Mouse (Mus musculus) midbrain, embryonic 14.5 days (tissue): Measurements from ENCODE around the gene Samd5. TPM values are rescaled to one million over a fixed set of nuclear protein-coding genes. Genes with fewer than 3 reads are reported as not detected.

Experiments used
- ATAC-seq: fragments of 200-750 bp; cut with Nextera tagmentation; 2 replicates; pipeline ENCODE4 v1.8.0; 2017; ENCODE audit warnings: moderate number of reproducible peaks, moderate library complexity; ENCODE audit not compliant: low FRiP score, low TSS enrichment
- DNase-seq: peaks from one replicate; pipeline ENCODE4 v3.0.0-alpha.2; 2015
- H3K27ac ChIP-seq: fragments of 300-500 bp; sonication (generic); replicated peaks from 2 replicates; pipeline ENCODE4 v1.5.1; 2014; ENCODE audit warnings: mild to moderate bottlenecking, low read depth, low read length, moderate library complexity
- H3K27me3 ChIP-seq: fragments of 300-500 bp; sonication (generic); 2 replicates; pipeline ENCODE4 v1.6.1; 2014; ENCODE audit warnings: low read length, control low read depth, mixed read lengths; ENCODE audit not compliant: control insufficient read depth, insufficient read depth
- H3K36me3 ChIP-seq: fragments of 300-500 bp; sonication (generic); 2 replicates; pipeline ENCODE4 v1.6.1; 2014; ENCODE audit warnings: low read length, control low read depth; ENCODE audit not compliant: control insufficient read depth, insufficient read depth
- H3K4me1 ChIP-seq: fragments of 300-500 bp; sonication (generic); 2 replicates; pipeline ENCODE4 v1.6.1; 2014; ENCODE audit warnings: mild to moderate bottlenecking, antibody characterized with exemption, low read length, control low read depth; ENCODE audit not compliant: control insufficient read depth, insufficient read depth
- H3K4me2 ChIP-seq: fragments of 300-500 bp; sonication (generic); 2 replicates; pipeline ENCODE4 v1.6.1; 2014; ENCODE audit warnings: mild to moderate bottlenecking, low read length, moderate library complexity
- H3K4me3 ChIP-seq: fragments of 300-500 bp; sonication (generic); replicated peaks from 2 replicates; pipeline ENCODE4 v1.5.1; 2014; ENCODE audit warnings: low read depth, low read length
- H3K9ac ChIP-seq: fragments of 300-500 bp; sonication (generic); replicated peaks from 2 replicates; pipeline ENCODE4 v1.6.1; 2014; ENCODE audit warnings: mild to moderate bottlenecking, low read length, moderate library complexity
- H3K9me3 ChIP-seq: fragments of 300-500 bp; sonication (generic); 2 replicates; pipeline ENCODE4 v1.6.1; 2016; ENCODE audit warnings: low read length, control low read depth, mixed read lengths; ENCODE audit not compliant: control insufficient read depth
- WGBS: fragments of 180-500 bp; shearing (Covaris S2); extraction: QIAGEN DNeasy Blood & Tissue Kit; methylation state at CpG from one replicate; pipeline ENCODE4 v1.1.7; 2014; 5-methylcytosine and 5-hydroxymethylcytosine counted together
- polyA plus RNA-seq: library from polyadenylated mRNA; unstranded; fragments of >200 nt; fragmentation: Nextera tagmentation; extraction: Ambion mirVana; gene quantifications from 2 replicates; pipeline ENCODE4 v1.2.1, GENCODE M21; 2014

The Samd5 gene
- polyA plus RNA-seq, 1 experiment from 2014 or later: 9.3 TPM

GRCm38 (mm10) chr10:9672751-9673150 lies 2.3 kb downstream of the Samd5 start:
- H3K9me3 ChIP-seq: no peaks in the 10 kb centered on the region
- no peaks in the 10 kb centered on the region for H3K27me3 ChIP-seq
- no peak overlapping the region for H3K9ac ChIP-seq
- H3K4me2 ChIP-seq: peak overlapping the region; percentile 92
- 83% methylated on average over 5 of the region's 5 CpGs for WGBS
- H3K4me3 ChIP-seq: peak overlapping the region; percentile 70
- peaks cover 27% of the 10 kb centered on the region for H3K4me1 ChIP-seq
- no peak overlapping the region for H3K27ac ChIP-seq
- no peak for DNase-seq
- no peaks in the 10 kb centered on the region for H3K36me3 ChIP-seq
- no peak for ATAC-seq

GRCm38 (mm10) chr10:9670351-9670750 lies 4.7 kb downstream of the Samd5 start:
- no peaks in the 10 kb centered on the region for H3K27me3 ChIP-seq
- H3K9ac ChIP-seq: no peak overlapping the region
- H3K4me1 ChIP-seq: peaks cover 18% of the 10 kb centered on the region; the same call in 1 of the 2 replicates
- ATAC-seq (no peak), DNase-seq (no peak)
- H3K27ac ChIP-seq: no peak overlapping the region
- no peak overlapping the region for H3K4me3 ChIP-seq
- H3K9me3 ChIP-seq: no peaks in the 10 kb centered on the region
- no peaks in the 10 kb centered on the region for H3K36me3 ChIP-seq
- no peak overlapping the region for H3K4me2 ChIP-seq
- WGBS: 87% methylated on average over 6 of the region's 6 CpGs

GRCm38 (mm10) chr10:9668791-9669190 lies 6.2 kb downstream of the Samd5 start:
- ATAC-seq: no peak
- 84% methylated on average over 4 of the region's 4 CpGs for WGBS
- no peak overlapping the region for H3K27ac ChIP-seq
- DNase-seq: no peak
- H3K9me3 ChIP-seq: no peaks in the 10 kb centered on the region
- H3K4me2 ChIP-seq: no peak overlapping the region
- no peaks in the 10 kb centered on the region for H3K36me3 ChIP-seq
- no peaks in the 10 kb centered on the region for H3K27me3 ChIP-seq
- peaks cover 10% of the 10 kb centered on the region; the same call in 1 of the 2 replicates for H3K4me1 ChIP-seq
- H3K4me3 ChIP-seq: no peak overlapping the region
- H3K9ac ChIP-seq: no peak overlapping the region

GRCm38 (mm10) chr10:9652946-9653345 lies 22.1 kb downstream of the Samd5 start:
- Histone ChIP-seq H3K4me3 (no peak overlapping the region), H3K9me3 (no peaks in the 10 kb centered on the region), H3K27me3 (no peaks in the 10 kb centered on the region), H3K36me3 (no peaks in the 10 kb centered on the region), H3K4me1 (peaks cover 16% of the 10 kb centered on the region), H3K27ac (no peak overlapping the region), H3K4me2 (no peak overlapping the region), H3K9ac (no peak overlapping the region)
- ATAC-seq (no peak), DNase-seq (no peak)
- WGBS: 38% methylated on average over 5 of the region's 5 CpGs

GRCm38 (mm10) chr10:9650050-9650825 lies 24.8 kb downstream of the Samd5 start:
- Histone ChIP-seq H3K4me1 (peaks cover 22% of the 10 kb centered on the region), H3K4me3 (no peak overlapping the region), H3K27ac (no peak overlapping the region), H3K4me2 (no peak overlapping the region), H3K9ac (no peak overlapping the region), H3K9me3 (no peaks in the 10 kb centered on the region), H3K27me3 (no peaks in the 10 kb centered on the region), H3K36me3 (no peaks in the 10 kb centered on the region)
- 40% methylated on average over 6 of the region's 6 CpGs for WGBS
- ATAC-seq (peak; percentile 20; the same call in 1 of the 2 replicates), DNase-seq (peak; percentile 60)

GRCm38 (mm10) chr10:9648464-9648863 lies 26.5 kb downstream of the Samd5 start:
- Histone ChIP-seq H3K4me3 (no peak overlapping the region), H3K27me3 (no peaks in the 10 kb centered on the region), H3K4me2 (no peak overlapping the region), H3K4me1 (peaks cover 22% of the 10 kb centered on the region), H3K36me3 (no peaks in the 10 kb centered on the region), H3K27ac (no peak overlapping the region), H3K9ac (no peak overlapping the region), H3K9me3 (no peaks in the 10 kb centered on the region)
- 0 out of 2 replicates have a peak, but pooled peaks have one; percentile 37 for ATAC-seq
- WGBS: 29% methylated on average over 2 of the region's 2 CpGs
- peak; percentile 45 for DNase-seq

GRCm38 (mm10) chr10:9647741-9648140 lies 27.3 kb downstream of the Samd5 start:
- Histone ChIP-seq H3K27me3 (no peaks in the 10 kb centered on the region), H3K4me1 (peaks cover 22% of the 10 kb centered on the region), H3K36me3 (no peaks in the 10 kb centered on the region), H3K9me3 (no peaks in the 10 kb centered on the region), H3K4me2 (no peak overlapping the region), H3K4me3 (no peak overlapping the region), H3K9ac (no peak overlapping the region), H3K27ac (no peak overlapping the region)
- ATAC-seq (no peak), DNase-seq (no peak)
- WGBS: 84% methylated on average over 6 of the region's 6 CpGs

GRCm38 (mm10) chr10:9646391-9646790 lies 28.6 kb downstream of the Samd5 start:
- no peaks in the 10 kb centered on the region for H3K9me3 ChIP-seq
- ATAC-seq (no peak), DNase-seq (no peak)
- H3K4me1 ChIP-seq: peaks cover 22% of the 10 kb centered on the region
- no peaks in the 10 kb centered on the region for H3K27me3 ChIP-seq
- H3K4me3 ChIP-seq: no peak overlapping the region
- 86% methylated on average over 3 of the region's 3 CpGs for WGBS
- H3K27ac ChIP-seq: no peak overlapping the region
- no peak overlapping the region for H3K4me2 ChIP-seq
- no peaks in the 10 kb centered on the region for H3K36me3 ChIP-seq
- no peak overlapping the region for H3K9ac ChIP-seq

- Histone ChIP-seq H3K27me3 (no peaks in the 10 kb centered on the region), H3K36me3 (no peaks in the 10 kb centered on the region), H3K4me1 (peaks cover 15% of the 10 kb centered on the region), H3K4me2 (no peak overlapping the region), H3K27ac (no peak overlapping the region), H3K4me3 (no peak overlapping the region), H3K9me3 (no peaks in the 10 kb centered on the region), H3K9ac (no peak overlapping the region)
- ATAC-seq: no peak
- DNase-seq: no peak
- WGBS: 72% methylated on average over 6 of the region's 6 CpGs
Measured at GRCm38 (mm10) chr10:9643531-9643930, 31.5 kb downstream of the Samd5 start.
